Mouse (Mus musculus) midbrain, postnatal 0 days (tissue): ENCODE measurements around the gene Taf6. TPM values are rescaled to one million over a fixed set of nuclear protein-coding genes. Genes with fewer than 3 reads are reported as not detected.
A peak's percentile ranks its signal among the peaks of the same experiment; 100 is the strongest.
"Not testable (repeated sequence)": the region's sequence is repeated elsewhere in the genome, so short reads cannot be mapped to it uniquely, and the experiment has no call there.

ENCODE experiments used
- ATAC-seq: fragments of 200-750 bp; cut with Nextera tagmentation; 2 replicates; pipeline ENCODE4 v1.8.0; 2017; ENCODE audit warnings: moderate number of reproducible peaks, mild to moderate bottlenecking, moderate TSS enrichment, moderate library complexity; ENCODE audit not compliant: low FRiP score
- DNase-seq: peaks from one replicate; pipeline ENCODE4 v3.0.0-alpha.2; 2015; ENCODE audit warnings: low spot score
- H3K27ac ChIP-seq: fragments of 300-500 bp; sonication (generic); 2 replicates; pipeline ENCODE4 v1.5.1; 2014; ENCODE audit warnings: low read depth, mild to moderate bottlenecking, low read length, mixed read lengths
- H3K27me3 ChIP-seq: fragments of 300-500 bp; sonication (generic); 2 replicates; pipeline ENCODE4 v1.6.1; 2014; ENCODE audit warnings: low read length, control low read depth, mixed read lengths; ENCODE audit not compliant: insufficient read depth
- H3K36me3 ChIP-seq: fragments of 300-500 bp; sonication (generic); 2 replicates; pipeline ENCODE4 v1.6.1; 2014; ENCODE audit warnings: low read length, control low read depth, mixed read lengths; ENCODE audit not compliant: insufficient read depth
- H3K4me1 ChIP-seq: fragments of 300-500 bp; sonication (generic); 2 replicates; pipeline ENCODE4 v1.6.1; 2014; ENCODE audit warnings: mild to moderate bottlenecking, control low read depth, antibody characterized with exemption, low read length, mixed read lengths; ENCODE audit not compliant: insufficient read depth
- H3K4me2 ChIP-seq: fragments of 300-500 bp; sonication (generic); 2 replicates; pipeline ENCODE4 v1.6.1; 2014; ENCODE audit warnings: low read depth, mild to moderate bottlenecking, low read length, mixed read lengths; ENCODE audit not compliant: poor library complexity, severe bottlenecking
- H3K4me3 ChIP-seq: fragments of 300-500 bp; sonication (generic); 2 replicates; pipeline ENCODE4 v1.5.1; 2014; ENCODE audit warnings: low read depth, mild to moderate bottlenecking, low read length, moderate library complexity
- H3K9ac ChIP-seq: fragments of 300-500 bp; sonication (generic); replicated peaks from 2 replicates; pipeline ENCODE4 v1.6.1; 2014; ENCODE audit warnings: mild to moderate bottlenecking, low read length, moderate library complexity, mixed read lengths; ENCODE audit not compliant: poor library complexity, severe bottlenecking
- H3K9me3 ChIP-seq: fragments of 300-500 bp; sonication (generic); 2 replicates; pipeline ENCODE4 v1.6.1; 2016; ENCODE audit warnings: low read length, control low read depth
- CTCF ChIP-seq: IDR thresholded peaks from 2 replicates; pipeline ENCODE4 v1.5.1; 2016; ENCODE audit warnings: antibody characterized with exemption, mild to moderate bottlenecking
- WGBS: fragments of 180-500 bp; shearing (Covaris S2); extraction: QIAGEN DNeasy Blood & Tissue Kit; methylation state at CpG from one replicate; pipeline ENCODE4 v1.1.7; 2014; 5-methylcytosine and 5-hydroxymethylcytosine counted together
- polyA plus RNA-seq: library from polyadenylated mRNA; unstranded; fragments of >200 nt; fragmentation: Nextera tagmentation; extraction: Ambion mirVana; gene quantifications from 2 replicates; pipeline ENCODE4 v1.2.1, GENCODE M21; 2015
- total RNA-seq: library from RNA; depleted of rRNA; stranded (reverse); fragments of >200 nt; gene quantifications from 2 replicates; pipeline ENCODE4 v1.2.3, GENCODE M21; 2014

Taf6 gene
- total and polyA plus RNA-seq, 2 experiments from 2014 or later: 49.8 to 90.3 TPM

- Histone ChIP-seq H3K27ac (no peak overlapping the region), H3K4me3 (no peak overlapping the region), H3K9ac (no peak overlapping the region), H3K36me3 (no peaks in the 10 kb centered on the region), H3K4me1 (no peaks in the 10 kb centered on the region), H3K27me3 (no peaks in the 10 kb centered on the region), H3K4me2 (no peak overlapping the region), H3K9me3 (no peaks in the 10 kb centered on the region)
- 79% methylated on average over 4 of the region's 4 CpGs for WGBS
- TF ChIP-seq CTCF: no peak
- ATAC-seq (no peak), DNase-seq (no peak)
Measured at GRCm38 (mm10) chr5:138226491-138226890, 39.2 kb upstream of the Taf6 start.

- 51% methylated on average over 2 of the region's 2 CpGs for WGBS
- H3K4me3 ChIP-seq: no peak within 1 kb of the TSS
- no peaks in the 10 kb centered on the region for H3K4me1 ChIP-seq
- H3K27me3 ChIP-seq: no peaks in the 10 kb centered on the region
- ATAC-seq (no peak), DNase-seq (no peak)
- no peaks in the 10 kb centered on the region for H3K9me3 ChIP-seq
- H3K4me2 ChIP-seq: no peak within 1 kb of the TSS
- no peak within 1 kb of the TSS for H3K27ac ChIP-seq
- no peaks in the 10 kb centered on the region for H3K36me3 ChIP-seq
- TF ChIP-seq CTCF: no peak
- H3K9ac ChIP-seq: no peak within 1 kb of the TSS
Measured at GRCm38 (mm10) chr5:138225700-138226099, 38.4 kb upstream of the Taf6 start, which contains the start of gene Nxpe5. Nxpe5 (plus strand) TSS chr5:138225898.

- no peak overlapping the region for H3K4me2 ChIP-seq
- WGBS: 58% methylated on average over 3 of the region's 3 CpGs
- DNase-seq: no peak
Measured at GRCm38 (mm10) chr5:138223287-138223686, 36.0 kb upstream of the Taf6 start.

GRCm38 (mm10) chr5:138222111-138222510, 34.9 kb upstream of the Taf6 start:
- Histone ChIP-seq H3K9me3 (no peaks in the 10 kb centered on the region), H3K4me1 (no peaks in the 10 kb centered on the region), H3K36me3 (no peaks in the 10 kb centered on the region), H3K9ac (no peak overlapping the region), H3K27ac (no peak overlapping the region), H3K27me3 (no peaks in the 10 kb centered on the region), H3K4me2 (no peak overlapping the region), H3K4me3 (no peak overlapping the region)
- peak; percentile 84 for TF ChIP-seq CTCF
- ATAC-seq (no peak), DNase-seq (peak; percentile 71)
- WGBS: 24% methylated on average over 4 of the region's 4 CpGs

More at GRCm38 (mm10) chr5:138223287-138223686, 36.0 kb upstream of the Taf6 start:
- Histone ChIP-seq H3K4me1 (no peaks in the 10 kb centered on the region), H3K27ac (no peak overlapping the region), H3K27me3 (no peaks in the 10 kb centered on the region), H3K9me3 (no peaks in the 10 kb centered on the region), H3K36me3 (no peaks in the 10 kb centered on the region), H3K9ac (no peak overlapping the region), H3K4me3 (no peak overlapping the region)
- no peak for ATAC-seq
- no peak for TF ChIP-seq CTCF

GRCm38 (mm10) chr5:138219864-138220263, 32.6 kb upstream of the Taf6 start:
- Histone ChIP-seq H3K9me3 (no peaks in the 10 kb centered on the region), H3K36me3 (no peaks in the 10 kb centered on the region), H3K4me3 (no peak overlapping the region), H3K9ac (no peak overlapping the region), H3K4me1 (no peaks in the 10 kb centered on the region), H3K4me2 (no peak overlapping the region), H3K27me3 (no peaks in the 10 kb centered on the region), H3K27ac (no peak overlapping the region)
- DNase-seq (no peak), ATAC-seq (no peak)
- TF ChIP-seq CTCF: no peak
- WGBS: 77% methylated on average over 2 of the region's 2 CpGs

GRCm38 (mm10) chr5:138216632-138217031, 29.4 kb upstream of the Taf6 start:
- not testable (repeated sequence) for H3K4me1 ChIP-seq, ATAC-seq, DNase-seq, H3K4me2 ChIP-seq, H3K9me3 ChIP-seq, H3K36me3 ChIP-seq, H3K4me3 ChIP-seq, H3K27me3 ChIP-seq, H3K9ac ChIP-seq, H3K27ac ChIP-seq
- 97% methylated on average over 13 of the region's 13 CpGs for WGBS
